Mouse (Mus musculus): Measurements from ENCODE around the gene Gm29423. TPM values are rescaled to one million over a fixed set of nuclear protein-coding genes. Genes with fewer than 3 reads are reported as not detected.
"Not testable (repeated sequence)": the region's sequence is repeated elsewhere in the genome, so short reads cannot be mapped to it uniquely, and the experiment has no call there.

The Gm29423 gene
- polyA plus RNA-seq (2015; fragmentation: Nextera tagmentation; extraction: Ambion mirVana): not detected in 2 replicates

GRCm38 (mm10) chrY:70303187-70303586, at the start of gene Gm29423, which contains the start of gene Gm29644:
Gm29423 (minus strand) TSS chrY:70303287.
Gm29644 (minus strand) TSS chrY:70303343.
- not testable (repeated sequence) for H3K4me2 ChIP-seq (replicated peaks; ENCODE audit: low read depth); H3K4me3 ChIP-seq (ENCODE audit: low read depth, low read length); DNase-seq (ENCODE audit: low spot score); H3K9me3 ChIP-seq (ENCODE audit: control insufficient read depth, low read length); ATAC-seq (ENCODE audit: low FRiP score, low TSS enrichment); H3K27me3 ChIP-seq (ENCODE audit: control insufficient read depth, insufficient read depth, low read length); H3K27ac ChIP-seq (replicated peaks); H3K9ac ChIP-seq (ENCODE audit: low read length); H3K4me1 ChIP-seq (replicated peaks; ENCODE audit: control insufficient read depth, insufficient read depth); H3K36me3 ChIP-seq (ENCODE audit: control insufficient read depth, insufficient read depth, low read length)
- no CpG with 5 or more reads among the region's 2 CpGs for WGBS

GRCm38 (mm10) chrY:70273542-70273941, 29.5 kb downstream of the Gm29423 start, which contains the start of gene Gm21118:
Gm21118 (minus strand) TSS chrY:70273642.
- H3K4me2 ChIP-seq (replicated peaks; ENCODE audit: low read depth); H3K27me3 ChIP-seq (ENCODE audit: control insufficient read depth, insufficient read depth, low read length); H3K9me3 ChIP-seq (ENCODE audit: control insufficient read depth, low read length); H3K9ac ChIP-seq (ENCODE audit: low read length); ATAC-seq (ENCODE audit: low FRiP score, low TSS enrichment); H3K36me3 ChIP-seq (ENCODE audit: control insufficient read depth, insufficient read depth, low read length); H3K27ac ChIP-seq (replicated peaks); H3K4me1 ChIP-seq (replicated peaks; ENCODE audit: control insufficient read depth, insufficient read depth); H3K4me3 ChIP-seq (ENCODE audit: low read depth, low read length); DNase-seq (ENCODE audit: low spot score): not testable (repeated sequence)
- no CpG with 5 or more reads among the region's 4 CpGs for WGBS

Other genes starting within 250 kb of the Gm29423 start
- not detected in 2 replicates for gene Gm21118, start 29.6 kb downstream of the Gm29423 start, polyA plus RNA-seq (2015; fragmentation: Nextera tagmentation; extraction: Ambion mirVana)
- gene Gm29644, start 56 bp upstream of the Gm29423 start, polyA plus RNA-seq (2015; fragmentation: Nextera tagmentation; extraction: Ambion mirVana): not detected in 2 replicates
- not detected in 2 replicates for gene Gm20888, start 138.6 kb upstream of the Gm29423 start, polyA plus RNA-seq (2015; fragmentation: Nextera tagmentation; extraction: Ambion mirVana)